Mouse (Mus musculus): ENCODE measurements at regions not wholly inside any gene's neighbourhood (a gene's known extent, or its start where the extent isn't known, plus 50 kb on each side); places are given as distances from the start of the nearest gene placed in this dataset.

GRCm38 (mm10) chr1:193579671-193580070 is 209.6 kb upstream of the Camk1g start:
- TF ChIP-seq TAL1 (IDR thresholded peaks at IDR 0.05; ENCODE audit: low read length) (no peak), GATA1 (IDR thresholded peaks at IDR 0.05; ENCODE audit: low read length) (no peak)
